In genomic region chr12:40698330-40698729, GRCm38 (mm10) we compare ENCODE assay signal across 15 mouse cellular contexts.
"Had no signal": no experiment of that assay in that cellular context is flagged by ENCODE, and none has a peak within 500 bp of the region (broad histone marks: within the 10 kb centered on the region; RNA-seq: fewer than 3 reads in every experiment).

No protein-coding gene starts in this region.

- H3K4me1 ChIP-seq: liver, embryonic 12.5 days; liver, embryonic 15.5 days had no signal

- H3K27me3 ChIP-seq: limb, embryonic 13.5 days; liver, embryonic 12.5 days; liver, embryonic 15.5 days; lung, embryonic 15.5 days had no signal

- DNase-seq: kidney, adult 2 months; kidney, postnatal 36 days; liver; lung, adult 18-20 months; lung, postnatal 10 days; lung, postnatal 4 days; midbrain, embryonic 14.5 days; thymus, postnatal 36 days had no signal

- H3K36me3 ChIP-seq: limb, embryonic 10.5 days; limb, embryonic 13.5 days; liver, embryonic 12.5 days; liver, embryonic 15.5 days; lung, embryonic 15.5 days had no signal

- H3K9ac ChIP-seq: limb, embryonic 13.5 days; liver, embryonic 12.5 days; liver, embryonic 15.5 days; lung, embryonic 15.5 days had no signal

- H3K4me3 ChIP-seq: limb, embryonic 10.5 days; limb, embryonic 13.5 days; liver, embryonic 12.5 days; liver, embryonic 15.5 days; lung, embryonic 15.5 days had no signal

- H3K4me2 ChIP-seq: limb, embryonic 13.5 days; liver, embryonic 12.5 days; liver, embryonic 15.5 days; lung, embryonic 15.5 days; midbrain, embryonic 11.5 days had no signal

- H3K27ac ChIP-seq: kidney, postnatal 0 days; limb, embryonic 10.5 days; limb, embryonic 13.5 days; liver, embryonic 12.5 days; liver, embryonic 15.5 days; lung, embryonic 15.5 days had no signal

- ATAC-seq: liver, embryonic 12.5 days had no signal

- H3K9me3 ChIP-seq: limb, embryonic 10.5 days; limb, embryonic 13.5 days; liver, embryonic 12.5 days; liver, embryonic 15.5 days; lung, embryonic 15.5 days had no signal
